Mouse (Mus musculus): Measurements from ENCODE around the gene Fkbp6. TPM values are rescaled to one million over a fixed set of nuclear protein-coding genes. Genes with fewer than 3 reads are reported as not detected.

Fkbp6 gene
- total RNA-seq, 1 experiment from 2014 or later, result 0.30 TPM

GRCm38 (mm10) chr5:135351606-135352005, 1.8 kb upstream of the Fkbp6 start:
- DNase-seq, result no peak

GRCm38 (mm10) chr5:135347511-135348011, 2.3 kb downstream of the Fkbp6 start:
- DNase-seq, result no peak

GRCm38 (mm10) chr5:135346430-135346829, 3.4 kb downstream of the Fkbp6 start:
- DNase-seq, result no peak

- no peak for DNase-seq
Observed at GRCm38 (mm10) chr5:135345989-135346388, 3.9 kb downstream of the Fkbp6 start.

- DNase-seq, result no peak
Observed at GRCm38 (mm10) chr5:135337575-135337974, 12.3 kb downstream of the Fkbp6 start.

- no peak for DNase-seq
Observed at GRCm38 (mm10) chr5:135331161-135331560, 18.7 kb downstream of the Fkbp6 start.

GRCm38 (mm10) chr5:135330201-135330600, 19.6 kb downstream of the Fkbp6 start:
- no peak for DNase-seq

- no peak for DNase-seq
Observed at GRCm38 (mm10) chr5:135329471-135329870, 20.4 kb downstream of the Fkbp6 start.

- DNase-seq, result no peak
Observed at GRCm38 (mm10) chr5:135326121-135326659, 23.7 kb downstream of the Fkbp6 start.

GRCm38 (mm10) chr5:135322197-135322596, 27.6 kb downstream of the Fkbp6 start:
- DNase-seq, result no peak

- no peak for DNase-seq
Observed at GRCm38 (mm10) chr5:135319856-135320255, 30.0 kb downstream of the Fkbp6 start.

- DNase-seq, result no peak
Observed at GRCm38 (mm10) chr5:135316177-135316576, 33.7 kb downstream of the Fkbp6 start.

- DNase-seq, result no peak
Observed at GRCm38 (mm10) chr5:135306321-135306965, 43.4 kb downstream of the Fkbp6 start.

- DNase-seq, result no peak
Observed at GRCm38 (mm10) chr5:135302454-135302853, 47.4 kb downstream of the Fkbp6 start.

- DNase-seq, result no peak
Observed at GRCm38 (mm10) chr5:135301916-135302315, 47.9 kb downstream of the Fkbp6 start.

GRCm38 (mm10) chr5:135292001-135292400, 57.8 kb downstream of the Fkbp6 start:
- no peak for DNase-seq

GRCm38 (mm10) chr5:135291193-135291592, 58.7 kb downstream of the Fkbp6 start:
- no peak for DNase-seq

GRCm38 (mm10) chr5:135290703-135291102, 59.1 kb downstream of the Fkbp6 start:
- DNase-seq, result no peak

GRCm38 (mm10) chr5:135286926-135287325, 62.9 kb downstream of the Fkbp6 start:
- no peak for DNase-seq

- DNase-seq, result peak; percentile 86
Observed at GRCm38 (mm10) chr5:135286185-135286584, 63.7 kb downstream of the Fkbp6 start.

- DNase-seq, result no peak
Observed at GRCm38 (mm10) chr5:135285211-135285610, 64.6 kb downstream of the Fkbp6 start.

- no peak for DNase-seq
Observed at GRCm38 (mm10) chr5:135280226-135280625, 69.6 kb downstream of the Fkbp6 start.

GRCm38 (mm10) chr5:135276597-135276996, 73.2 kb downstream of the Fkbp6 start:
- no peak for DNase-seq
